Mouse (Mus musculus): ENCODE measurements around the gene Rhcg. TPM values are rescaled to one million over a fixed set of nuclear protein-coding genes. Genes with fewer than 3 reads are reported as not detected.

Gene Rhcg
- polyA plus RNA-seq, 1 experiment from 2014 or later = 2.5 TPM

DNA sequence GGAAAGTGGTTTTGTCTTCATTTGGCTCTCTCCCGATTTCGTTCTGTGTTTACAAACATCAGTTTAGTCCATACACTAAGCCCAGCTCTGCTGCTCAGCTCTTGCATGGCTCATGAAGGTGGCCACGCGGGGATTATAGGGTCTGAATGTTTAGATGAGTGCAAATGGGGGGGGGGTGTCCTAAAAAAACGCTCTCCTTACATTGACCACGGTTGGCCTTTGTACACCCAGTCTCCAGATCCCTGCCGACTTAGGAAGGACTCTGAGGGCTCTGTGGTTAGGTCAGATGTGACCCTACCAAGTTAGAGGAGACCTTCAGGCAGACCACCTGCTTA is 72.4 kb downstream of the Rhcg start:
- WGBS = 6% methylated on average over 7 of the region's 7 CpGs
- Histone ChIP-seq H3K9ac (replicated peaks; ENCODE audit: low read depth, low read length) (peak overlapping the region; percentile 83), H3K9me3 (ENCODE audit: control insufficient read depth, low read length) (no peaks in the 10 kb centered on the region), H3K4me1 (replicated peaks; ENCODE audit: control insufficient read depth, insufficient read depth, low read length) (peaks cover 76% of the 10 kb centered on the region), H3K27ac (ENCODE audit: low read length) (peak overlapping the region; percentile 98; the same call in 1 of the 2 replicates), H3K36me3 (ENCODE audit: control insufficient read depth, insufficient read depth) (no peaks in the 10 kb centered on the region), H3K4me3 (replicated peaks; ENCODE audit: low read length) (peak overlapping the region; percentile 39), H3K27me3 (replicated peaks; ENCODE audit: control insufficient read depth, insufficient read depth, low read length) (no peaks in the 10 kb centered on the region), H3K4me2 (ENCODE audit: low read length) (peak overlapping the region; percentile 75)
- ATAC-seq = no peak

DNA sequence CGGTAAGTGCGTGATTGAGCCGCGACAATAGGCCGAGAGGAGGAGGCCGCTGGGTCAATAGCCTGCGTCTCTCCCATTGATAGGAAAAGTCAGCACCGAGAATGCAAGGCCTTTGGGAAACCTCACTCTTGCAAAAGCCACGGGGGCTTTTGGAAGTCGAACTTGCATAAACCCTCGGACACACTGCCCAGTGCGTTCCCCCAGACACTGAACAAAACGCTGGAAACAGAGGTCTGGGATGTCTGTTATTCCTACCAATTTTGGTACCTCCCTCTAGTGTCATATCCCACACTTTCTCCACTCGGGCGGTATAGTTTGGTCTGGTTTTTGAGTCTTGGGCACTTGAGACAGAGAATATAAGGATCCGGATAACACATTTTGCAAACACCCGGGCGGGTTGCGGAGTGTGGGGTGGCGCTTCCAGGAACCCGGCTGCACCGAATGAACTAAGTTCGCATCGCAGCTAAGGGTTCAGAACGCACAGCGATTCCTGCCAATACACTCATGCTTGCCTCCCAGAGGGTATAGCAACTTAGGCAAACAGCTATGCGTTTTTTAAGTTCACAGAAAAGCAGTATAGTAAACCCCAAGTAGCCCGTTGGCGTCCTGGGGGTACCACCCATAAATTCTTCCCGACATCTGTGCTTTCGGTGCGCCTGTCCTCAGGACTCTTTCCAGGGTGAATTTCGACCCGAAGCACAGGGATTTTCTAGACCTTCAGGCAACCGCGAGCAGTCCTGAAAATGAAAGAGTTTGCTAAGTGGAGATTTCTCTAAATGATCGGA is 73.0 kb downstream of the Rhcg start:
- ATAC-seq = peak; percentile 2; the same call in 1 of the 2 replicates
- 5% methylated on average over 36 of the region's 37 CpGs for WGBS
- Histone ChIP-seq H3K27ac (ENCODE audit: low read length) (peak overlapping the region; percentile 98), H3K27me3 (replicated peaks; ENCODE audit: control insufficient read depth, insufficient read depth, low read length) (no peaks in the 10 kb centered on the region), H3K4me1 (replicated peaks; ENCODE audit: control insufficient read depth, insufficient read depth, low read length) (peaks cover 75% of the 10 kb centered on the region), H3K4me3 (replicated peaks; ENCODE audit: low read length) (peak overlapping the region; percentile 39), H3K9me3 (ENCODE audit: control insufficient read depth, low read length) (no peaks in the 10 kb centered on the region), H3K36me3 (ENCODE audit: control insufficient read depth, insufficient read depth) (no peaks in the 10 kb centered on the region), H3K9ac (replicated peaks; ENCODE audit: low read depth, low read length) (peak overlapping the region; percentile 83), H3K4me2 (ENCODE audit: low read length) (peak overlapping the region; percentile 75)

Other genes starting within 250 kb of the Rhcg start
- 71.6 and 94.9 TPM in 2 replicates for gene Rlbp1, start 230.6 kb downstream of the Rhcg start, polyA plus RNA-seq (2015; fragmentation: Nextera tagmentation; extraction: Ambion mirVana)
- gene Fanci, start 225.7 kb downstream of the Rhcg start, polyA plus RNA-seq (2015; fragmentation: Nextera tagmentation; extraction: Ambion mirVana) = 6.6 and 6.9 TPM in 2 replicates
- 29.5 and 34.6 TPM in 2 replicates for gene Polg, start 151.3 kb downstream of the Rhcg start, polyA plus RNA-seq (2015; fragmentation: Nextera tagmentation; extraction: Ambion mirVana)
- 2.7 and 3.5 TPM in 2 replicates for gene Ticrr, start 42.5 kb upstream of the Rhcg start, polyA plus RNA-seq (2015; fragmentation: Nextera tagmentation; extraction: Ambion mirVana)
- gene Kif7, start 98.1 kb upstream of the Rhcg start, polyA plus RNA-seq (2015; fragmentation: Nextera tagmentation; extraction: Ambion mirVana) = 2.3 TPM in 2 replicates
- gene Plin1, start 115.2 kb upstream of the Rhcg start, polyA plus RNA-seq (2015; fragmentation: Nextera tagmentation; extraction: Ambion mirVana) = not detected in 2 replicates
- 18.0 and 18.2 TPM in 2 replicates for gene Pex11a, start 125.5 kb upstream of the Rhcg start, polyA plus RNA-seq (2015; fragmentation: Nextera tagmentation; extraction: Ambion mirVana)
- 0.23 and 0.58 TPM in 2 replicates for gene Wdr93, start 125.5 kb upstream of the Rhcg start, polyA plus RNA-seq (2015; fragmentation: Nextera tagmentation; extraction: Ambion mirVana)
- not detected in 2 replicates for gene Mesp1, start 176.1 kb upstream of the Rhcg start, polyA plus RNA-seq (2015; fragmentation: Nextera tagmentation; extraction: Ambion mirVana)
- 1.5 and 2.0 TPM in 2 replicates for gene Mesp2, start 193.1 kb upstream of the Rhcg start, polyA plus RNA-seq (2015; fragmentation: Nextera tagmentation; extraction: Ambion mirVana)
- 2.1 and 3.6 TPM in 2 replicates for gene Anpep, start 243.4 kb upstream of the Rhcg start, polyA plus RNA-seq (2015; fragmentation: Nextera tagmentation; extraction: Ambion mirVana)

Measured in forebrain, embryonic 16.5 days (tissue).